Mouse (Mus musculus) heart, embryonic 11.5 days (tissue): ENCODE measurements around the gene H13. TPM values are rescaled to one million over a fixed set of nuclear protein-coding genes. Genes with fewer than 3 reads are reported as not detected.
A peak's percentile ranks its signal among the peaks of the same experiment; 100 is the strongest.

Source experiments
- ATAC-seq: fragments of 200-750 bp; cut with Nextera tagmentation; replicated peaks from 2 replicates; pipeline ENCODE4 v1.8.0; 2017; ENCODE audit warnings: moderate library complexity; ENCODE audit not compliant: insufficient number of reproducible peaks, low FRiP score, low TSS enrichment
- H3K27ac ChIP-seq: fragments of 300-500 bp; sonication (generic); 2 replicates; pipeline ENCODE4 v1.5.1; 2014; ENCODE audit warnings: mild to moderate bottlenecking, low read depth, low read length
- H3K27me3 ChIP-seq: fragments of 300-500 bp; sonication (generic); 2 replicates; pipeline ENCODE4 v1.6.1; 2014; ENCODE audit warnings: mild to moderate bottlenecking, low read length, mixed read lengths; ENCODE audit not compliant: control insufficient read depth, insufficient read depth
- H3K36me3 ChIP-seq: fragments of 300-500 bp; sonication (generic); 2 replicates; pipeline ENCODE4 v1.6.1; 2014; ENCODE audit warnings: mild to moderate bottlenecking, low read length, moderate library complexity, mixed read lengths; ENCODE audit not compliant: control insufficient read depth, insufficient read depth
- H3K4me1 ChIP-seq: fragments of 300-500 bp; sonication (generic); 2 replicates; pipeline ENCODE4 v1.6.1; 2014; ENCODE audit warnings: low read length; ENCODE audit not compliant: control insufficient read depth, insufficient read depth
- H3K4me2 ChIP-seq: fragments of 300-500 bp; sonication (generic); 2 replicates; pipeline ENCODE4 v1.6.1; 2014; ENCODE audit warnings: mild to moderate bottlenecking, moderate library complexity
- H3K4me3 ChIP-seq: fragments of 300-500 bp; sonication (generic); 2 replicates; pipeline ENCODE4 v1.5.1; 2014; ENCODE audit warnings: low read depth, low read length
- H3K9ac ChIP-seq: fragments of 300-500 bp; sonication (generic); 2 replicates; pipeline ENCODE4 v1.6.1; 2014; ENCODE audit warnings: mild to moderate bottlenecking, low read depth, low read length, moderate library complexity
- H3K9me3 ChIP-seq: fragments of 300-500 bp; sonication (generic); replicated peaks from 2 replicates; pipeline ENCODE4 v1.6.1; 2016; ENCODE audit warnings: low read length; ENCODE audit not compliant: control insufficient read depth
- WGBS: fragments of 180-500 bp; shearing (Covaris S2); extraction: QIAGEN DNeasy Blood & Tissue Kit; methylation state at CpG from one replicate; pipeline ENCODE4 v1.1.7; 2014; ENCODE audit not compliant: insufficient replicate concordance; 5-methylcytosine and 5-hydroxymethylcytosine counted together
- polyA plus RNA-seq: library from polyadenylated mRNA; unstranded; fragments of >200 nt; fragmentation: Nextera tagmentation; extraction: Ambion mirVana; gene quantifications from 2 replicates; pipeline ENCODE4 v1.2.1, GENCODE M21; 2014

The H13 gene
- polyA plus RNA-seq, 1 experiment from 2014 or later = 92.3 TPM

- Histone ChIP-seq H3K27me3 (peaks cover 35% of the 10 kb centered on the region), H3K9ac (no peak overlapping the region), H3K4me3 (no peak overlapping the region), H3K9me3 (no peaks in the 10 kb centered on the region), H3K36me3 (no peaks in the 10 kb centered on the region), H3K4me1 (peaks cover 12% of the 10 kb centered on the region), H3K4me2 (no peak overlapping the region), H3K27ac (no peak overlapping the region)
- WGBS = 62% methylated on average over 3 of the region's 3 CpGs
- no peak for ATAC-seq
Measured at GRCm38 (mm10) chr2:152629239-152629638, 40.0 kb upstream of the H13 start.

GRCm38 (mm10) chr2:152629904-152630303 lies 39.4 kb upstream of the H13 start:
- Histone ChIP-seq H3K27me3 (peaks cover 35% of the 10 kb centered on the region), H3K4me1 (peaks cover 12% of the 10 kb centered on the region), H3K9me3 (no peaks in the 10 kb centered on the region), H3K27ac (no peak overlapping the region), H3K4me2 (no peak overlapping the region), H3K4me3 (no peak overlapping the region), H3K36me3 (no peaks in the 10 kb centered on the region), H3K9ac (no peak overlapping the region)
- ATAC-seq = no peak
- WGBS = 72% methylated on average over 6 of the region's 6 CpGs

DNA sequence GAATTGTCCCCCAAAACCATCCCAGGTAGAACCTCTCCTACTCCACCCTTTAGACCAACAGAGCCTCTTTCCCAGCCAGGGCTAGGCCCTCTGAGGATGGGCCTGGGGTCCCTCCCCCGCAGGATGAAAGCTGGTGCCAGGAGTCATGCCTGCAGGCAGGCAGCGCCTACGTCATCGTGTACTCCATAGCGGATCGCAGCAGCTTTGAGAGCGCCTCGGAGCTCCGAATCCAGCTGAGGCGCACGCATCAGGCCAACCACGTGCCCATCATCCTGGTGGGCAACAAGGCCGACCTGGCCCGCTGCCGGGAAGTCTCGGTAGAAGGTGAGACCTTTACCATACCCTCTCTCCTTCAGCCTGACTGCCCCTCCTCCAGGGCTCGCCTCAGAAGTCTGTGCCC lies 35.9 kb upstream of the H13 start:
- Histone ChIP-seq H3K27ac (peak overlapping the region; percentile 50; the same call in 1 of the 2 replicates), H3K36me3 (no peaks in the 10 kb centered on the region), H3K4me2 (peak overlapping the region; percentile 58), H3K9ac (peak overlapping the region; percentile 56; the same call in 1 of the 2 replicates), H3K4me1 (peaks cover 22% of the 10 kb centered on the region), H3K27me3 (peaks cover 10% of the 10 kb centered on the region), H3K9me3 (no peaks in the 10 kb centered on the region), H3K4me3 (0 out of 2 replicates have a peak overlapping the region, but pooled peaks have one; percentile 23)
- WGBS = 14% methylated on average over 17 of the region's 17 CpGs
- no peak for ATAC-seq

- Histone ChIP-seq H3K9me3 (no peaks in the 10 kb centered on the region), H3K36me3 (no peaks in the 10 kb centered on the region), H3K4me3 (no peak overlapping the region), H3K4me1 (peaks cover 22% of the 10 kb centered on the region), H3K4me2 (no peak overlapping the region), H3K9ac (no peak overlapping the region), H3K27ac (no peak overlapping the region), H3K27me3 (0 out of 2 replicates have a peak, but pooled peaks cover 2% of the 10 kb centered on the region)
- whole genome bisulfite sequencing = 55% methylated on average over 29 of the region's 29 CpGs
- no peak for ATAC-seq
Measured at GRCm38 (mm10) chr2:152634311-152634710, 35.0 kb upstream of the H13 start.

- peak overlapping the region; percentile 23; the same call in 1 of the 2 replicates for H3K4me2 ChIP-seq
- no peaks in the 10 kb centered on the region for H3K9me3 ChIP-seq
- H3K27ac ChIP-seq = peak overlapping the region; percentile 88
- H3K9ac ChIP-seq = peak overlapping the region; percentile 44; the same call in 1 of the 2 replicates
- ATAC-seq = peak; percentile 43
- H3K4me1 ChIP-seq = peaks cover 26% of the 10 kb centered on the region
- 46% methylated on average over 23 of the region's 23 CpGs for WGBS
- H3K36me3 ChIP-seq = no peaks in the 10 kb centered on the region
- no peak overlapping the region for H3K4me3 ChIP-seq
- 0 out of 2 replicates have a peak, but pooled peaks cover 2% of the 10 kb centered on the region for H3K27me3 ChIP-seq
Measured at GRCm38 (mm10) chr2:152636246-152637005, 32.8 kb upstream of the H13 start.

- H3K27me3 ChIP-seq = 0 out of 2 replicates have a peak, but pooled peaks cover 2% of the 10 kb centered on the region
- H3K4me2 ChIP-seq = no peak overlapping the region
- no peak overlapping the region for H3K4me3 ChIP-seq
- no peaks in the 10 kb centered on the region for H3K9me3 ChIP-seq
- peaks cover 26% of the 10 kb centered on the region for H3K4me1 ChIP-seq
- H3K9ac ChIP-seq = no peak overlapping the region
- H3K27ac ChIP-seq = peak overlapping the region; percentile 88
- no peaks in the 10 kb centered on the region for H3K36me3 ChIP-seq
- no peak for ATAC-seq
- WGBS = 66% methylated on average over 6 of the region's 6 CpGs
Measured at GRCm38 (mm10) chr2:152637006-152637322, 32.3 kb upstream of the H13 start.

DNA sequence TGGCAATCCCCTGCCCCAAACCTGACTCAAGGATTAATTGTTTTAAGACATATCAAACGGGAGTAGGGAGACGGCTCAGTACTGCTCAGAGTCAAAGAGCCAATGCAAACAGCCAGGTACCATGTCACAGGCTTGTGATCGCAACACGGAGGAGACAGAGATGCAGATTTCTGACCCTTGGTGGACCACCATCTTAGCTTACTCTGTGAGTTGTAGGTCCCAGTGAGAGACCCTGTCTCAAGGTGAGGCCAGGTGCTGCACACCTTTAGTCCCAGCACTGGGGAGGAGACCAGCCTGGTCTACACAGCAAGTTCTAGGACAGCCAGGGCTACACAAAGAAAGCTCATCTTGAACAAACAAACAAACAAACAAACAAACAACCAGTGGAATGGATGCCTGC lies 31.9 kb upstream of the H13 start:
- Histone ChIP-seq H3K4me1 (peaks cover 26% of the 10 kb centered on the region), H3K4me3 (no peak overlapping the region), H3K4me2 (no peak overlapping the region), H3K9me3 (no peaks in the 10 kb centered on the region), H3K27me3 (0 out of 2 replicates have a peak, but pooled peaks cover 2% of the 10 kb centered on the region), H3K27ac (peak overlapping the region; percentile 88), H3K9ac (no peak overlapping the region), H3K36me3 (no peaks in the 10 kb centered on the region)
- WGBS = 86% methylated on average over 4 of the region's 4 CpGs
- no peak for ATAC-seq

- ATAC-seq = no peak
- Histone ChIP-seq H3K4me3 (no peak overlapping the region), H3K4me1 (peaks cover 15% of the 10 kb centered on the region), H3K9ac (no peak overlapping the region), H3K4me2 (no peak overlapping the region), H3K36me3 (no peaks in the 10 kb centered on the region), H3K27ac (peak overlapping the region; percentile 57), H3K27me3 (no peaks in the 10 kb centered on the region), H3K9me3 (no peaks in the 10 kb centered on the region)
- 51% methylated on average over 6 of the region's 6 CpGs for WGBS
Measured at GRCm38 (mm10) chr2:152638865-152639264, 30.4 kb upstream of the H13 start.
